Mouse (Mus musculus): ENCODE measurements around the gene Cramp1l.
A peak's percentile ranks its signal among the peaks of the same experiment; 100 is the strongest.

The Cramp1l gene

GRCm38 (mm10) chr17:24959371-24959770 lies 56.2 kb downstream of the Cramp1l start:
- no peak for DNase-seq (ENCODE audit: low spot score in 2 of 2)

DNA sequence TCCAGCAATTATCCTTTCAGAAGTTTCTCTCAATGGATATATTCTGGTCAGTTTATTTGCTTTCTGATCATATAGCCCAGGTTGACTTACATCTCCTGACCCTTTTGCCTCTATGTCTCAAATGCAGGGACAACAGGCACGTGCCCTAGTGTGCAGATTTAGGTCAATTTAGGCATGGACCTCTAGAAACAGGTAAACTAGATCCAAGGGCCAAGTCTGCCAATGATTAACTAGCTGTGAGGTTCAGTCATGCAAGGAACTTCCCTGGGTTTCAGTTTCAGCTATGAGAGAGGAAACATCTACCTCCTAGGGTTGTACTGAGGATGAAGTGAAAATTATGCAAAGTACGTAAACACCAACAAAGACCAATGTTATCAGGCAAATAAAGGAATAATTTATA lies 62.3 kb downstream of the Cramp1l start:
- DNase-seq (ENCODE audit: low spot score in 2 of 2): no peak

- no peak for DNase-seq (ENCODE audit: low spot score in 2 of 2)
These were observed 64.9 kb downstream of the Cramp1l start for GRCm38 (mm10) chr17:24950671-24951070.

DNA sequence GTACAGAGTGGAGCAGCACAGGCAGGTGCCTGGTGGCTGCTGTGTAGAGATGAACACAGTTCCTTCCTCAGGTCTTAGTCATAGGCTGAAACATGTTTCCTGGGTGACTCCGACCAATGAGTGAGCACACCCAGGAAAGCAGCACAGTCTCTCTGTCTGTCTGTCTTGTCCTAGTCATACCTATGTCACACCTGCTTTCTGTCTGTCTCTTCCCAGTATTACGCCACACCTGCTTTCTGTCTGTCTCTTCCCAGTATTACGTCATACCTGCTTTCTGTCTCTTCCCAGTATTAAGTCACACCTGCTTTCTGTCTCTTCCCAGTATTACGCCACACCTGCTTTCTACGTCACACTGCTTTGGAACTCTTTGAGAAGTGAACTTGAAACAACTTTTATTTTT lies 67.4 kb downstream of the Cramp1l start:
- no peak for DNase-seq (ENCODE audit: low spot score in 2 of 2)

GRCm38 (mm10) chr17:24943589-24943988 lies 72.0 kb downstream of the Cramp1l start:
- peak in 1 of 2 experiments; percentile 20 for DNase-seq (ENCODE audit: low spot score in 2 of 2)

DNA sequence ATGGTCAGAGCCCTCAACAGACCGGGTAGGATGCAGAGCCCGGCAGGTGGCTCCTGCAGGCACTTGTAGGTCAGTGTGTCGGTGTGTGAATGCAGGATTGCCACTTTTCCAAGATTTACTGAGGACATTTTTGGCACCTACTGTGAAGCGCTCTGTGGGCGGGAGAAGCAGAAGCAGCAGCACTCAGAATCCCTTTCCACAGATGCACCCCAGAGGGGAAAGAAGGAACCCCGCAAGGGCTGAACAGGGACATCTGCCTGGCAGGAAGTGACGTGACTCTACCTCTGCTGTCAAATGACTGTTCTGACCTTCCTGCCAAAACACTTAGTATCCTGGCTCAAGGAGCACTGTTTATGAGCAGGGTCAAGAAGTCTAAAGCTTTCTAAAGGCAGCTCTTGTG lies 72.6 kb downstream of the Cramp1l start:
- DNase-seq (ENCODE audit: low spot score in 2 of 2): no peak

DNA sequence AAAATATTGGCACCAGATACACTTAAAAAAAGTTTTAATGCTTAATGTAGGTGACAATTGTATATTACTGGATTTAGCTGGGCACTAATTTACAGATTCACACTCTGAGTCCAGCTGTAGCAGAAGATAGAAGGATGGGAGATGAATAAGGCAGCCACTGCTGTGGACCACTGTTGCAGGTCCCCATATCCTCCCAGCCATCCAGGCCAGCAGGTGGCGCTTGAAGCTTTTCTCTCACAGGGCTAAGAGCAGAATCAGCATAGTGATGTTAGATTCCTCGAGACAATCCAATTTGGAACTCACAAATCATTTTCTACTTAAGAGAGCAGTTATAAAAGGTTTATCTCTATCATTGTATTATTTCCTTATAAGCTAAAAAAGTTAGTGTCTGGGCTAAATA lies 73.1 kb downstream of the Cramp1l start:
- peak; percentile 36 to 51 for DNase-seq (ENCODE audit: low spot score in 2 of 2)

GRCm38 (mm10) chr17:24937266-24937665 lies 78.3 kb downstream of the Cramp1l start:
- no peak for DNase-seq (ENCODE audit: low spot score in 2 of 2)

DNA sequence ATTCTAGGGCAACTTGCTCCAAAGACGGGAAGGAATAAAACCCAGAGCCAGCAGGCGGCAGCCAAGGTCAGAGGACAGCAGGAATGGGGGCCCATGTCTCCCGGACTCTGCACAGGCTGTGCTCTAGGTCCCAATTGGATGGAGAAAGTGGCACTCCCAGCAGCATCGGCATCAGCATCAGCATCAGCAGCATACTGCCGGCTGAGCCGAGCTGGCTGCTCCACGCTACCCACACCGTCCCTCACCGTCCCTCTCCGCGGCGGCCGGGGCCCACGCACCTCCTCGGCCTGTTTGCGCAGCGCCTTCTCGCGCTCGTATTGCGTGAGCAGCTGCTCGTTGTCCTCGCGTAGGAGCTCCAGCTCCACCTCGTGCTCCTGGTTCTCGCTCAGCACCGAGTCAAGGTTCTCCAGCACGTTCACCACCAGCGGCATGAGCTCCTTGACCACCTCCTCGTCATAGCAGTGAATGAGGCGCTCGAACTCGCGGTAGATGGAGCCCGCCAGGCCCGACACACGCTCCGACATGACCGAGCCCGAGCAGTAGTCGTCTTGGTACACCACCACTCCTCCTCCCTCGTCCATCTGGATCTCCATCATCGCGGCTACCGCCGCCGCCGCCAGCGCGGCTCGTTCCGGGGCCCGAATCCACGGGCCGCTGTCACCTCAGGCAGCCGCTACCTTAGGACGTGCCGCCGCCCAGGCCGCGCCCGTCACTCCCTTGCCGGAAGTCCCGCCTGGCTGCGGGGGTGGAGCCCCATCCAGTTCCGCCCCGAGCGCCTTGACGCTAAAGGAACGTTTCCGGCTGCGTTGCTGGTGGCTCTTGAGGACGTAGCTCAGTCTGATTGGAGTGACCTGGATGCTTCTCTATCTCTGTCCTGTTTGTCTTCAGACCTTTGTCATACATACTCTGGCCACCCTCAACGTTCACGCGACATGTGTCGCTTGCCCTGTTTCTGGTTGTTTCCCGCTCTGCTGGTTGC lies 79.0 kb downstream of the Cramp1l start, which contains the start of gene Mapk8ip3:
TSS of gene Mapk8ip3 (minus strand) at position 719 of the 979 bp plus-strand sequence.
- DNase-seq (ENCODE audit: low spot score in 2 of 2): peak; percentile 89 to 92

GRCm38 (mm10) chr17:24935666-24936065 lies 79.9 kb downstream of the Cramp1l start:
- no peak for DNase-seq (ENCODE audit: low spot score in 2 of 2)

DNA sequence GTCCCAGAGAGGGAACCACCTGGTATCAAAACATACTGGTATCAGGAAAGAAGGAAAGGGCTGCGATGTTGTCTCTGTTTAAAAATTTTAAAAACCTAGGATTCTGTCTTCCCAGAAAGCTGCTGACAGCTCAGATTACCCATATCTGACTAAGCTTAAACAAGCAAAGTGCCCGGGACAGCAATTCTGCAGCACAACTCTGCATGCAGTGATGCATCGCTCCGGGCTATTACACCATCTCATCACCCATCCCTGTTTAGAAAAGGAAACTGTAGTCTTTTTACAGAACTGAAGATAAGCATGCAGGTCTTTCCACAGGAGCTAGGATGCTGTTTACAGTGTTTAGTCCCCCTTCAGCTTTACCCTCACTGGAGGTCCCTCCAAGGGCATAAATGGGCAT lies 80.7 kb downstream of the Cramp1l start:
- no peak for DNase-seq (ENCODE audit: low spot score in 2 of 2)

DNA sequence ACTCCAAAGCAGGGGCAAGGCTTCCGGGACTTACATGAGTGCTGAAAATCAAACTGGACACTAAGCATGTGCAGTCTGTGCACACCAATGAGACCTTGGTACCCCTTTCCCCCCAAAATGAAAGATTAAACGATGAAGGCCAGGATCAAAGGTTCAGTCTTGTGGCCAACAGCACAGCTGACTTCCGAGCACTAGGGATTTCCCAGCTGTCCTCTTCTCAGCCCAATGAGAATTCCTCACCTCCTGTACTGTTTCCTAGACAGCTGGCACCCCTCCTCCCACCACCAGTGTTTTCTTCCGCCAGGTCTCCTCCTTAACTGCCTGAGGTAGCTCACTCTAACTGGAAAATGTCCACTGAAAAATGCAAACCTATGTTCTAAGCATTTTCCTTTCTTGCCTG lies 82.4 kb downstream of the Cramp1l start:
- no peak for DNase-seq (ENCODE audit: low spot score in 2 of 2)

- DNase-seq (ENCODE audit: low spot score in 2 of 2): no peak
These were observed 83.2 kb downstream of the Cramp1l start for GRCm38 (mm10) chr17:24932431-24932830.

DNA sequence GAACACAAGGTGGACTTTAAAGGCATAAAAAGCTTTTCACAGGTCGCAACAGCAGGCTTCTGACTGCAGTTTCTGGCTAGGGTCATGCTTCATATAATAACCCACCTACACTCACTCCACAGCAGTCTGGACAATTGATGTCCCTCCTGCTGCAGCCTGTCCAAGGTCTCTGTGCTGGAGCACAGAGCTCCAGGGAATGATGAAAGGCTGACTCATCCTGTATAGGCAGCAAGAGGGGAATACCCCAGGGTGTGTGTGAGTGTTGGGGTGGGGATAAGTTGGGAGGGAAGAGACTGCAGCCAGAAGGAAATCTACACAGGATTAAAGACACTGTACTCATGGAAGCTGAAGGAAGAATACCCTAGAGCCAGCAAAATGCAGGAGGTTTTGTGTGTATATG lies 86.1 kb downstream of the Cramp1l start:
- no peak for DNase-seq (ENCODE audit: low spot score in 2 of 2)

- DNase-seq (ENCODE audit: low spot score in 2 of 2): no peak
These were observed 92.3 kb downstream of the Cramp1l start for GRCm38 (mm10) chr17:24923246-24923645.

DNA sequence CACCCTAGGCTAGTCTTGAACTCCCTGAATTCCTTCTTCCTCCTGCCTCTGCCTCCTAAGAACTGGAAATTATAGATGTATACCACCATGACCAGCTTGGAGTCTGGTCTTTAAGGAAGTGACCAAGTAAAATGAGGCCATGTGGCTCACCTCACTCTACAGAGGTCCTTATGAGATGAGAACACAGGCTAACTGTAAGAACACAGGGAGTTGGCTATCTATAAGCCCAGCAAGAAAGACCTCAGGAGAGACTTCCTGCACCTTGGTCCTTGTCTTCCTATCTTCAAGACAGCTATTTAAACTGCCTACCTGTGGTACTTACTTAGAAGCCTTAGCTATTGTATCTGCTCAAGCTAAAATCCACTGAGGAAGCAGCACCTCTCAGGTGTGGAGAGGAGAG lies 101.6 kb downstream of the Cramp1l start:
- no peak for DNase-seq (ENCODE audit: low spot score in 2 of 2)

Measured in natural killer cell, adult 2 months (primary cell).